Mouse (Mus musculus) A20 (cell line): ENCODE results near the gene Nup85.

Source experiments
- DNase-seq: peaks from one replicate; pipeline ENCODE4 v3.0.0-alpha.2; 2011; ENCODE audit warnings: low read depth, low spot score

The Nup85 gene

DNA sequence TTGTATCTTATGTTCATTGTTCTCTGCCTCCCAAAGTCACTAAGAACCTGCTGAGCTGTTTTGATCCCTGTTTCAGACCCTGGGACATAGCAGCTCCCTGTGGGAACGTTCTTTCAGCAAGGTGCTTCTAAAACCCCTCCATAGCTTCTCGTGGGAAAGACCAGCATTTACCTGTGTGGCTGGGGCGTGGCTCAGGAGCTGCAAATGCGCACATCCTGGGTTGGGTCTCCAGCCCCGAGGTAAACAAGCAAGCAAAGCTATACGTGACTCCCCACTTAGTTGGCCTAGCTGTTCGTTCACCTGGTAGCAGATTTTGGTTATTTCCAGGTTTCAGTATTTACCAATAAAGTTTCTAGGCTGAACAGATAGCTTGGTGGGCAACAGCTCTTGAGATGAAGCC is 68.0 kb downstream of the Nup85 start:
- DNase-seq, result peak; percentile 82

DNA sequence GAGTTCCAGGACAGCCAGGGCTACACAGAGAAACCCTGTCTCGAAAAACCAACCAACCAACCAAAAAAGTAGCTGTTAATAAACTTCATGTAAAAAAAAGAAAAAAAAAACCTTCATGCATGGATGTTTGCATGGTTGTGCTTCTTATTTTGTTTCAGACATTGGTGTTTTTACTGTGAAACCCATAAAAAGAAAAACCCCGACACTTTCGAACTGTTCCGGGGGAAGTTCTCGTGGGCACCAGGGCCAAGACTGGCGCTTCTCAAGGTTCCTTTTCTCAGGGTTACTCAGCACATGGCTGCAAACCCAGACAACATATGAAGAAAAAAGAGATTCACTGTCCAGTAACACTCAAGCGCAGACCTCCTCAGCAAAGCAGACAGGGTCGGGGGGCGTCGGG is 68.6 kb downstream of the Nup85 start:
- peak; percentile 90 for DNase-seq
